35 mouse cellular contexts compared by ENCODE assay signal in genomic region chr12:78138467-78138866, GRCm38 (mm10). TPM values are rescaled to one million over a fixed set of nuclear protein-coding genes. Genes with fewer than 3 reads are reported as not detected.
DNase-seq lines count a peak whose midpoint lies in the region; ATAC-seq and TF ChIP-seq lines count a peak whose summit lies in the region.
"Had no signal": no experiment of that assay in that cellular context is flagged by ENCODE, and none has a peak within 500 bp of the region (broad histone marks: within the 10 kb centered on the region; RNA-seq: fewer than 3 reads in every experiment).

No protein-coding gene starts in this region.

- no peak overlapping the region for H3K4me2 ChIP-seq in forebrain, embryonic 16.5 days (ENCODE audit: low read length)
- no peak overlapping the region for H3K4me2 ChIP-seq in forebrain, embryonic 13.5 days
- H3K4me2 ChIP-seq: embryonic facial prominence, embryonic 13.5 days; heart, embryonic 11.5 days; hindbrain, embryonic 12.5 days; hindbrain, embryonic 15.5 days had no signal

- no peak for TF ChIP-seq POLR2A in brain, embryonic 14.5 days (IDR thresholded peaks at IDR 0.05; ENCODE audit: borderline replicate concordance, extremely low read depth, insufficient read depth, insufficient read length, poor library complexity, severe bottlenecking)

- peak; percentile 52; the same call in 1 of the 2 replicates for ATAC-seq in forebrain, embryonic 16.5 days
- ATAC-seq in forebrain, embryonic 13.5 days: no peak
- ATAC-seq: Patski had no signal

- peak; percentile 14 for DNase-seq in layer of hippocampus, adult 11-12 months (ENCODE audit: low spot score)
- DNase-seq in layer of hippocampus, adult 8-10 months (ENCODE audit: low spot score in 2 of 2): no peak
- DNase-seq in brain, embryonic 14.5 days (ENCODE audit: low read depth): peak; percentile 53
- peak; percentile 38 for DNase-seq in layer of hippocampus, adult 9-11 months
- DNase-seq in cerebellum, adult 8-10 months: no peak
- DNase-seq: adrenal gland, postnatal 10 days; adrenal gland, postnatal 36 days; B cell, adult 2 months; cerebellum, adult 11 months; cerebellum, adult 2 months; cerebellum, postnatal 10 days; cerebellum, postnatal 36 days; embryo, embryonic 11 days; gastrocnemius, postnatal 25 days; heart, adult 2 months had no signal

- no peak overlapping the region for H3K9ac ChIP-seq in forebrain, embryonic 16.5 days (replicated peaks; ENCODE audit: low read depth, low read length)
- H3K9ac ChIP-seq in forebrain, embryonic 13.5 days: no peak overlapping the region
- H3K9ac ChIP-seq: embryonic facial prominence, embryonic 13.5 days; hindbrain, embryonic 12.5 days; hindbrain, embryonic 15.5 days had no signal

- no peak overlapping the region for H3K27ac ChIP-seq in forebrain, embryonic 16.5 days (ENCODE audit: low read length)
- no peak overlapping the region for H3K27ac ChIP-seq in forebrain, embryonic 13.5 days
- H3K27ac ChIP-seq: embryonic facial prominence, embryonic 10.5 days; embryonic facial prominence, embryonic 13.5 days; heart, adult 2 months; hindbrain, embryonic 12.5 days; hindbrain, embryonic 15.5 days had no signal

- H3K27me3 ChIP-seq in forebrain, embryonic 16.5 days (replicated peaks; ENCODE audit: control insufficient read depth, insufficient read depth, low read length): no peaks in the 10 kb centered on the region
- H3K27me3 ChIP-seq in forebrain, embryonic 13.5 days: no peaks in the 10 kb centered on the region
- H3K27me3 ChIP-seq: CH12.LX; embryonic facial prominence, embryonic 13.5 days; hindbrain, embryonic 12.5 days; hindbrain, embryonic 15.5 days had no signal

- no peaks in the 10 kb centered on the region for H3K9me3 ChIP-seq in forebrain, embryonic 16.5 days (ENCODE audit: control insufficient read depth, low read length)
- H3K9me3 ChIP-seq in forebrain, embryonic 13.5 days (replicated peaks): no peaks in the 10 kb centered on the region
- H3K9me3 ChIP-seq: embryonic facial prominence, embryonic 10.5 days; embryonic facial prominence, embryonic 13.5 days; G1E; hindbrain, embryonic 12.5 days; hindbrain, embryonic 15.5 days had no signal

- H3K4me1 ChIP-seq in forebrain, embryonic 16.5 days (replicated peaks; ENCODE audit: control insufficient read depth, insufficient read depth, low read length): peaks cover 4% of the 10 kb centered on the region
- H3K4me1 ChIP-seq in forebrain, embryonic 13.5 days: peaks cover 4% of the 10 kb centered on the region; the same call in 1 of the 2 replicates
- H3K4me1 ChIP-seq: embryonic facial prominence, embryonic 10.5 days; embryonic facial prominence, embryonic 13.5 days; hindbrain, embryonic 12.5 days; hindbrain, embryonic 15.5 days had no signal

- no peak for TF ChIP-seq CTCF in brain, embryonic 14.5 days (IDR thresholded peaks at IDR 0.05; ENCODE audit: borderline replicate concordance, extremely low read depth, insufficient read depth, insufficient read length)

- 62% methylated on average over 1 of the region's 1 CpGs for WGBS in forebrain, embryonic 16.5 days
- WGBS in forebrain, embryonic 13.5 days: 92% methylated on average over 1 of the region's 1 CpGs

- no peak overlapping the region for H3K4me3 ChIP-seq in forebrain, embryonic 16.5 days (replicated peaks; ENCODE audit: low read length)
- H3K4me3 ChIP-seq in forebrain, embryonic 13.5 days: no peak overlapping the region
- H3K4me3 ChIP-seq: embryonic facial prominence, embryonic 10.5 days; embryonic facial prominence, embryonic 13.5 days; erythroblast, embryonic 14.5 days; heart, adult 2 months; hindbrain, embryonic 12.5 days; hindbrain, embryonic 15.5 days had no signal

- H3K36me3 ChIP-seq in forebrain, embryonic 16.5 days (ENCODE audit: control insufficient read depth, insufficient read depth): no peaks in the 10 kb centered on the region
- H3K36me3 ChIP-seq in forebrain, embryonic 13.5 days (ENCODE audit: poor library complexity, severe bottlenecking): no peaks in the 10 kb centered on the region
- H3K36me3 ChIP-seq: embryonic facial prominence, embryonic 10.5 days; embryonic facial prominence, embryonic 13.5 days; G1E; hindbrain, embryonic 12.5 days; hindbrain, embryonic 15.5 days had no signal

RNA-seq across cellular contexts. Expression of gene Gm6657, which starts 55.6 kb away (rescaled TPM):
- not detected in 2 replicates for polyA plus RNA-seq in forebrain, embryonic 16.5 days (2015; fragmentation: Nextera tagmentation; extraction: Ambion mirVana)
- polyA plus RNA-seq in forebrain, embryonic 13.5 days (2015; fragmentation: Nextera tagmentation; extraction: Ambion mirVana): not detected in 2 replicates
- total RNA-seq in layer of hippocampus, adult 8-10 months (2022): not detected
- polyA plus RNA-seq in brain, embryonic 14.5 days (2012; rRNA removed): not detected in 2 replicates
- total RNA-seq: adrenal gland, adult 18-20 months; adrenal gland, postnatal 10 days; adrenal gland, postnatal 36 days; CH12.LX; G1E; gastrocnemius, adult 8-10 months; gastrocnemius, postnatal 25 days; heart, adult 2 months; heart, postnatal 25 days; hematopoietic stem cell, adult 5-6 weeks had no signal
- polyA plus RNA-seq: cerebellum, adult 2 months; cortical plate, adult 2 months; embryonic facial prominence, embryonic 10.5 days; embryonic facial prominence, embryonic 13.5 days; erythroblast, embryonic 14.5 days; G1E; gonadal fat pad, adult 2 months; heart, adult 2 months; heart, embryonic 11.5 days; heart, embryonic 14.5 days; heart, postnatal 0 days; hindbrain, embryonic 12.5 days; hindbrain, embryonic 15.5 days; intestine, embryonic 14.5 days; Patski had no signal

Comparison
In these comparisons a context has a peak if more than half of its experiments do, and no peak if none do; other contexts are left out.
1. DNase-seq: peak in layer of hippocampus, adult 11-12 months (single experiment), brain, embryonic 14.5 days (single experiment) and layer of hippocampus, adult 9-11 months (single experiment); none in layer of hippocampus, adult 8-10 months (0 of 2) and cerebellum, adult 8-10 months (single experiment).